Mouse (Mus musculus): ENCODE measurements around the gene Myo6.

- TF ChIP-seq GATA1 (IDR thresholded peaks at IDR 0.05; ENCODE audit: low read length) (no peak), TAL1 (IDR thresholded peaks at IDR 0.05; ENCODE audit: low read length) (no peak)
These were observed 52.1 kb downstream of the Myo6 start for GRCm38 (mm10) chr9:80216786-80217501.

Measured in erythroblast, embryonic 14.5 days (primary cell).